Mouse (Mus musculus): ENCODE results near the gene Rps8.

- TF ChIP-seq TCF12 (IDR thresholded peaks at IDR 0.05; ENCODE audit: insufficient read depth, poor library complexity, severe bottlenecking), result no peak
- TF ChIP-seq POLR2A (IDR thresholded peaks at IDR 0.05; ENCODE audit: insufficient read length, low read depth), result no peak
- no peak for TF ChIP-seq E2F4 (IDR thresholded peaks at IDR 0.05; ENCODE audit: insufficient read depth)
Observed at GRCm38 (mm10) chr4:117190660-117191059, 34.6 kb upstream of the Rps8 start.
